Comparison of ENCODE assay signal across 13 mouse cellular contexts in the genomic region with DNA sequence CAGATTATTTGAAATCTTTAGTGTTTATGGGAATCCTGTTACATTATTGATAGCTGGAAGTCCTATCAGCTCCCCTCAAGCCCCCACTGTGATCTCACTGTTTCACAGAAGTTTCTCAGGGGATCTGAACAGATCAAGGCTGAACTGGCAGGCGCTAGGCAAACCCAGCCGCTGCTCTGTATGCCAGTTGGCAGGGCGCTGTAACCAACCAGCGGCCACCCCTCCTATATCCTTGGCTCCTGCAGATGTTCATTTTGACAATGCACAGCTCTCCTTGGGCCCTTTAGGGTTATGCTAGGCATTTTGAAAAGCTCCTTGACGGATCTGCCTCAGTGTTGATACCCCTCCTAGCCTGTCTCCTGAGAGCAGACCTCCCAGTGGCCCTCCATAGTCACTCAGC.
DNase-seq lines count a peak whose midpoint lies in the region; ATAC-seq and TF ChIP-seq lines count a peak whose summit lies in the region.
"Had no signal": no experiment of that assay in that cellular context is flagged by ENCODE, and none has a peak within 500 bp of the region (broad histone marks: within the 10 kb centered on the region; RNA-seq: fewer than 3 reads in every experiment).

No protein-coding gene starts in this region.

- H3K4me1 ChIP-seq in limb, embryonic 12.5 days (replicated peaks), result peaks cover 21% of the 10 kb centered on the region; the same call in 1 of the 2 replicates

- no peaks in the 10 kb centered on the region for H3K9me3 ChIP-seq in limb, embryonic 12.5 days
- H3K9me3 ChIP-seq: liver, embryonic 12.5 days had no signal

- no peak for DNase-seq in gastrocnemius, adult 2 months
- DNase-seq in gastrocnemius, postnatal 36 days, result no peak
- no peak for DNase-seq in layer of hippocampus, adult 2 months (ENCODE audit: low spot score in 2 of 2)
- DNase-seq in layer of hippocampus, postnatal 36 days, result no peak
- DNase-seq in adrenal gland, postnatal 25 days, result peak; percentile 43
- DNase-seq in adipocyte (ENCODE audit: low spot score), result no peak
- DNase-seq in cerebellum, adult 11 months, result no peak
- DNase-seq: B cell, adult 2 months; layer of hippocampus, adult 9-11 months had no signal

- H3K27ac ChIP-seq in gastrocnemius, adult 2 months, result peak overlapping the region; percentile 82
- peak overlapping the region; percentile 78 for H3K27ac ChIP-seq in layer of hippocampus, adult 2 months
- peak overlapping the region; percentile 59; the same call in 1 of the 2 replicates for H3K27ac ChIP-seq in limb, embryonic 12.5 days
- H3K27ac ChIP-seq: liver, embryonic 12.5 days; stomach, postnatal 0 days had no signal

- no peaks in the 10 kb centered on the region for H3K27me3 ChIP-seq in limb, embryonic 12.5 days
- H3K27me3 ChIP-seq: liver, embryonic 12.5 days had no signal

- WGBS in limb, embryonic 12.5 days, result 95% methylated on average over 5 of the region's 5 CpGs

- no peak overlapping the region for H3K4me2 ChIP-seq in limb, embryonic 12.5 days
- H3K4me2 ChIP-seq: liver, embryonic 12.5 days had no signal

- TF ChIP-seq CTCF in gastrocnemius, adult 2 months (IDR thresholded peaks at IDR 0.05), result no peak
- no peak for TF ChIP-seq CTCF in layer of hippocampus, adult 2 months (conservative IDR thresholded peaks at IDR 0.05)

- no peaks in the 10 kb centered on the region for H3K36me3 ChIP-seq in limb, embryonic 12.5 days
- H3K36me3 ChIP-seq: liver, embryonic 12.5 days had no signal

- no peak overlapping the region for H3K9ac ChIP-seq in limb, embryonic 12.5 days (replicated peaks)
- H3K9ac ChIP-seq: liver, embryonic 12.5 days had no signal

- no peak for ATAC-seq in limb, embryonic 12.5 days (ENCODE audit: insufficient number of reproducible peaks, insufficient read depth, low FRiP score, low TSS enrichment, low read depth)
- ATAC-seq: liver, embryonic 12.5 days had no signal

- peak overlapping the region; percentile 69 for H3K4me3 ChIP-seq in gastrocnemius, adult 2 months
- H3K4me3 ChIP-seq in layer of hippocampus, adult 2 months, result peak overlapping the region; percentile 42
- no peak overlapping the region for H3K4me3 ChIP-seq in limb, embryonic 12.5 days (replicated peaks)
- H3K4me3 ChIP-seq: liver, embryonic 12.5 days; myocyte had no signal

- intact Hi-C loops in gastrocnemius, adult 2 months (cut with DNase I), result loop anchor here (5.0 kb wide), 1 partner anchor 37 kb away; no protein-coding TSS in a partner anchor
- intact Hi-C loops in gastrocnemius, postnatal 36 days (cut with DNase I), result no loop called here
